In the genomic region with DNA sequence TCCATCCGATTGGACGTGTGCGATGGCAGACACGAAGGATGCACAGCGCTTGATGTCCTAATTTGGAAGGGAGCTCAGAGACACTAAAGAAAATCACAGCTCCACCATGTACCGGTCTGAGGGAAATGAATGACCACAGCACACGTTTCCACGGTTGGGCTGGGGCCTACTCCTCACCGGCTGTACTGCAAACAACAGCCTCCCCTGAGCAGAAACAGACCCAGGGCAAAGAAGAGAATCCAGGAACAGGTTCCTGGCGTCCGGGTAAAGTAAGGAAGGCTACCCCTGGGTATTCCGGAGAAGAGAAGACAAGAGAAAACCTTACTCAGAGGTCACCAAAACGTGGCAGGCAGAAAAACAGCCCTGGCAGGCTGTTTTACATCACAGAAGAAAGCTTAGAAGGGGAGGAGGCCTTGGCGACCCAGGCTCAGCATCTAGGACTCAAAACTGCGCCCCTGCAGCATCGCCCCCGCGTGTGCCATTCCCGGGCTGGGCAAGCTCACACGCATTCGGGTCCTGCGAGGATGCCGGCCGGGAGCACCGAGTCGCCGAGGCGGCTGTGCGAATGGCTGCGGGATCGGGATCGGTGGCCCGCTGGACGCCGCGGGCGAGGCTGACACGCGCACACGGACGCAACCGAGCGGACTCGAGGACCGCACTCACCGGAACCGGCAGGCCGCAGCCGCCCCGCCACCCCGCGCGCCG, we compare ENCODE assay signal across 8 mouse cellular contexts. TPM values are rescaled to one million over a fixed set of nuclear protein-coding genes. Genes with fewer than 3 reads are reported as not detected.
DNase-seq lines count a peak whose midpoint lies in the region; ATAC-seq lines count a peak whose summit lies in the region.

No protein-coding gene starts in this region.

- H3K4me3 ChIP-seq in forebrain, embryonic 15.5 days: peak overlapping the region; percentile 71
- peak overlapping the region; percentile 88 for H3K4me3 ChIP-seq in midbrain, embryonic 13.5 days (replicated peaks)

- under 1% methylated on average over 53 of the region's 54 CpGs for WGBS in forebrain, embryonic 15.5 days
- under 1% methylated on average over 54 of the region's 54 CpGs for WGBS in midbrain, embryonic 13.5 days

- H3K4me2 ChIP-seq in forebrain, embryonic 15.5 days (replicated peaks): peak overlapping the region; percentile 66
- peak overlapping the region; percentile 70 for H3K4me2 ChIP-seq in midbrain, embryonic 13.5 days (replicated peaks)

- peak overlapping the region; percentile 71 for H3K9ac ChIP-seq in forebrain, embryonic 15.5 days (replicated peaks)
- H3K9ac ChIP-seq in midbrain, embryonic 13.5 days (replicated peaks): peak overlapping the region; percentile 93

- no peaks in the 10 kb centered on the region for H3K36me3 ChIP-seq in forebrain, embryonic 15.5 days
- no peaks in the 10 kb centered on the region for H3K36me3 ChIP-seq in midbrain, embryonic 13.5 days

- no peaks in the 10 kb centered on the region for H3K27me3 ChIP-seq in forebrain, embryonic 15.5 days
- no peaks in the 10 kb centered on the region for H3K27me3 ChIP-seq in midbrain, embryonic 13.5 days

- DNase-seq in adrenal gland, postnatal 14 days: peak; percentile 18
- DNase-seq in adrenal gland, postnatal 25 days: no peak
- peak; percentile 16 for DNase-seq in retina, adult 2 months (ENCODE audit: low read depth, low spot score)
- DNase-seq in retina, postnatal 1 day: no peak
- DNase-seq in left cerebral cortex, adult 18-20 months (ENCODE audit: low spot score in 2 of 2): peak; percentile 36 to 46
- no peak for DNase-seq in urinary bladder, postnatal 25 days (ENCODE audit: low spot score)

- no peaks in the 10 kb centered on the region for H3K9me3 ChIP-seq in forebrain, embryonic 15.5 days
- H3K9me3 ChIP-seq in midbrain, embryonic 13.5 days: no peaks in the 10 kb centered on the region

- ATAC-seq in forebrain, embryonic 15.5 days (replicated peaks): peak; percentile 75
- peak; percentile 82 for ATAC-seq in midbrain, embryonic 13.5 days

- H3K27ac ChIP-seq in forebrain, embryonic 15.5 days (replicated peaks): peak overlapping the region; percentile 84
- H3K27ac ChIP-seq in midbrain, embryonic 13.5 days: peak overlapping the region; percentile 92

- peaks cover 11% of the 10 kb centered on the region for H3K4me1 ChIP-seq in forebrain, embryonic 15.5 days
- H3K4me1 ChIP-seq in midbrain, embryonic 13.5 days (replicated peaks): peaks cover 34% of the 10 kb centered on the region

RNA-seq across cellular contexts. Expression of a gene that starts 0.8 kb away (rescaled TPM):
- 15.9 and 16.7 TPM in 2 replicates for total RNA-seq in adrenal gland, postnatal 14 days (2021)
- 17.7 and 19.9 TPM in 2 replicates for total RNA-seq in adrenal gland, postnatal 25 days (2021)
- polyA plus RNA-seq in forebrain, embryonic 15.5 days (2015; fragmentation: Nextera tagmentation; extraction: Ambion mirVana): 6.4 and 6.5 TPM in 2 replicates
- total RNA-seq in left cerebral cortex, adult 18-20 months (2021): 10 to 100 TPM; 76.3 to 78.7 TPM
- polyA plus RNA-seq in midbrain, embryonic 13.5 days (2015; fragmentation: Nextera tagmentation; extraction: Ambion mirVana): 7.8 and 9.4 TPM in 2 replicates

RNA-seq across cellular contexts. Expression of a gene that starts 32.5 kb away (rescaled TPM):
- 49.5 and 54.0 TPM in 2 replicates for total RNA-seq in adrenal gland, postnatal 14 days (2021)
- 38.8 and 63.8 TPM in 2 replicates for total RNA-seq in adrenal gland, postnatal 25 days (2021)
- polyA plus RNA-seq in forebrain, embryonic 15.5 days (2015; fragmentation: Nextera tagmentation; extraction: Ambion mirVana): 14.8 and 17.6 TPM in 2 replicates
- 10 to 100 TPM; 62.0 to 71.2 TPM for total RNA-seq in left cerebral cortex, adult 18-20 months (2021)
- polyA plus RNA-seq in midbrain, embryonic 13.5 days (2015; fragmentation: Nextera tagmentation; extraction: Ambion mirVana): 14.6 TPM in 2 replicates

Comparison
In these comparisons a context has a peak if more than half of its experiments do, and no peak if none do; other contexts are left out.
1. DNase-seq: peak in adrenal gland, postnatal 14 days (single experiment), retina, adult 2 months (single experiment) and left cerebral cortex, adult 18-20 months (2 of 2); none in adrenal gland, postnatal 25 days (single experiment), retina, postnatal 1 day (single experiment) and urinary bladder, postnatal 25 days (single experiment).